Mouse (Mus musculus) testis, adult 2 months (tissue): Measurements from ENCODE around the gene Atat1. TPM values are rescaled to one million over a fixed set of nuclear protein-coding genes. Genes with fewer than 3 reads are reported as not detected.
A peak's percentile ranks its signal among the peaks of the same experiment; 100 is the strongest.

Experiments used
- H3K27ac ChIP-seq: fragments of 200-500 bp; 2 replicates; pipeline ENCODE4 v1.5.1; 2012; ENCODE audit warnings: low read depth, low read length; ENCODE audit not compliant: control insufficient read depth, insufficient read depth
- H3K27me3 ChIP-seq: fragments of 200-500 bp; 2 replicates; pipeline ENCODE4 v1.6.1; 2012; ENCODE audit warnings: mild to moderate bottlenecking, low read length, moderate library complexity; ENCODE audit not compliant: control insufficient read depth, insufficient read depth
- H3K36me3 ChIP-seq: fragments of 200-500 bp; 2 replicates; pipeline ENCODE4 v1.6.1; 2012; ENCODE audit warnings: mild to moderate bottlenecking, low read length; ENCODE audit not compliant: control insufficient read depth, insufficient read depth
- H3K4me1 ChIP-seq: fragments of 200-500 bp; 2 replicates; pipeline ENCODE4 v1.6.1; 2012; ENCODE audit warnings: low read length; ENCODE audit not compliant: control insufficient read depth, insufficient read depth
- H3K4me3 ChIP-seq: fragments of 200-500 bp; 2 replicates; pipeline ENCODE4 v1.5.1; 2012; ENCODE audit warnings: low read depth, mild to moderate bottlenecking, low read length, moderate library complexity, mixed read lengths; ENCODE audit not compliant: control insufficient read depth
- CTCF ChIP-seq: fragments of 200-500 bp; IDR thresholded peaks from 2 replicates; pipeline ENCODE4 v1.5.1; 2012; ENCODE audit warnings: low read depth, mild to moderate bottlenecking, inconsistent platforms, low read length, moderate library complexity; ENCODE audit not compliant: control insufficient read depth, insufficient read depth, insufficient replicate concordance
- POLR2A ChIP-seq: fragments of 200-500 bp; IDR thresholded peaks from 2 replicates; pipeline ENCODE4 v1.6.1; 2012; ENCODE audit warnings: low read depth, mild to moderate bottlenecking, inconsistent platforms, low read length, moderate library complexity; ENCODE audit not compliant: control insufficient read depth
- polyA plus RNA-seq: library from polyadenylated mRNA; depleted of rRNA; stranded (reverse); fragments of >200 nt; gene quantifications from 2 replicates; pipeline ENCODE4 v1.2.3, GENCODE M21; 2012; rRNA removed

Gene Atat1
- polyA plus RNA-seq, 1 experiment = 158 TPM

DNA sequence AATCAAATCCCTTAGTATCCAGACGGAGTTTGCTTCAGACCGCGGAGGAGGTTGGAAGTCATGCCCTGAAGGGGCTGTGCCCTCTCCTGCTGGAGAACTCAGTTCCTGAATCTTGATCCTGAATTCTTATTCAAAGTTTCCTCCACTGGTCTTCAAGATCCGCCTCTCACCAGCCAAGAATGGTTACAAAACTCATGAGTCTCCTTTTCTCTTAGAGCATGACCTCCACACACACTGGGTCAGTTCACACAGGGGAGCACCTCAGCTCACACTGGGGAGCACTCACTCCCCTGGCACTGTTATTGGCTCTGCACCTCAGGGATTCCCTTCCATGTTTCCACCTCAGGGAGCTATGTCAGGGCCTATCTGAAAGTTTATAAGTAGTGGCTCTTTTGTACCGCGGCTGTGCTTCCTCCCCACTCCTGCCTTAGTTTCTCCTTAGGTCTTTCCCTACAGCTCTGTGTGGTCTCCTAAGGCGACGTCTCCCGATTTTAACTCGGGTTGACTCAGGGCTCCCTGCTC is 45.0 kb downstream of the Atat1 start:
- peak overlapping the region; percentile 92 for H3K4me3 ChIP-seq
- H3K36me3 ChIP-seq = no peaks in the 10 kb centered on the region
- H3K27me3 ChIP-seq = peaks cover 9% of the 10 kb centered on the region
- TF ChIP-seq CTCF = no peak
- TF ChIP-seq POLR2A = no peak
- peaks cover 44% of the 10 kb centered on the region for H3K4me1 ChIP-seq
- H3K27ac ChIP-seq = peak overlapping the region; percentile 30; the same call in 1 of the 2 replicates

GRCm38 (mm10) chr17:35861198-35861857 is 48.5 kb downstream of the Atat1 start, which contains the start of gene Nrm:
Gene Nrm (plus strand): TSS chr17:35861318.
- Histone ChIP-seq H3K4me3 (peak within 1 kb of the TSS; percentile 89), H3K27me3 (peaks cover 5% of the 10 kb centered on the region), H3K27ac (peak within 1 kb of the TSS; percentile 84), H3K4me1 (peaks cover 25% of the 10 kb centered on the region), H3K36me3 (peaks cover 2% of the 10 kb centered on the region)
- TF ChIP-seq POLR2A (peak; percentile 69), CTCF (no peak)

DNA sequence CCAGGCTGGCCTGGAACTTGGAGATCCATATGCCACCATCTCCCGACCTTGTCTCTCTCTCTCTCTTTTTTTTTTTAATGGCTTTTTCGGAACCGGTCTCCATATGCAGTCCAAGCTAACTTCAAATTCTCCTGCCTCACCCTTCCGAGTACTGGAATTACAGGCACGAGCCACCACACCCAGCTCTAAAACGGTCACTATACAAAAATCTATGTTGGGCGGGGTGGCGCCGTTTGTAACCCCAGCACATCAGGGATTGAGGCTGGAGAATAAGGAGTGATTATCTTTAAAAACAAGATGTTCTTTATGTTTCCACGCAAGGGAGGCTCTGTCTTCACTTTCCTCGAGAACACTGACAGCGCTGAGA is 49.1 kb downstream of the Atat1 start:
- peaks cover 2% of the 10 kb centered on the region for H3K36me3 ChIP-seq
- H3K27ac ChIP-seq = peak overlapping the region; percentile 84
- no peak for TF ChIP-seq CTCF
- peak overlapping the region; percentile 89 for H3K4me3 ChIP-seq
- H3K4me1 ChIP-seq = peaks cover 20% of the 10 kb centered on the region
- peaks cover under 1% of the 10 kb centered on the region for H3K27me3 ChIP-seq

- peaks cover 3% of the 10 kb centered on the region for H3K36me3 ChIP-seq
These were observed 50.0 kb downstream of the Atat1 start for GRCm38 (mm10) chr17:35859835-35860234.

DNA sequence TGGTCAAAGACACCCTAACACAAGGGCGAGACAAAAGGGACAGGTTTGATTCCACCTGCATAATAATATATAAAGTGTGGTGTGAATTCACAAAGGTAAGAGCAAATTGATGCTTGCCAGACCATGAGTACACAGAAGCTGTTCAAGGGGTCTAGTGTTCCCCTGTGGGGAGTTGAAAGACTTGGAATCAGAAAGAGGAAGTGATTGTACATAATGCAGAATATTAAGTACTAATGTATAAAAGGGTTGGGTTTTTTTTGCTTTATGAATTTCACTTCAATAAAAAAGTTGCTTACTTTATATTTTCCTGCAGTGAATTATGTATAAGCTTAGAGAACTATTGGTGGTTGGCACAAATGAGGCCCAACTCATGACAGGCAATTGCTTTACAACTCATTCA is 50.5 kb downstream of the Atat1 start:
- no peak for TF ChIP-seq POLR2A
- no peak for TF ChIP-seq CTCF
- Histone ChIP-seq H3K36me3 (peaks cover 3% of the 10 kb centered on the region), H3K4me1 (peaks cover 12% of the 10 kb centered on the region), H3K4me3 (no peak overlapping the region; the same call in 1 of the 2 replicates), H3K27ac (no peak overlapping the region), H3K27me3 (no peaks in the 10 kb centered on the region)

More at GRCm38 (mm10) chr17:35859835-35860234, 50.0 kb downstream of the Atat1 start:
- no peak overlapping the region for H3K27ac ChIP-seq
- TF ChIP-seq POLR2A = no peak
- no peak for TF ChIP-seq CTCF
- peak overlapping the region; percentile 59 for H3K4me3 ChIP-seq
- peaks cover 15% of the 10 kb centered on the region for H3K4me1 ChIP-seq
- H3K27me3 ChIP-seq = no peaks in the 10 kb centered on the region

DNA sequence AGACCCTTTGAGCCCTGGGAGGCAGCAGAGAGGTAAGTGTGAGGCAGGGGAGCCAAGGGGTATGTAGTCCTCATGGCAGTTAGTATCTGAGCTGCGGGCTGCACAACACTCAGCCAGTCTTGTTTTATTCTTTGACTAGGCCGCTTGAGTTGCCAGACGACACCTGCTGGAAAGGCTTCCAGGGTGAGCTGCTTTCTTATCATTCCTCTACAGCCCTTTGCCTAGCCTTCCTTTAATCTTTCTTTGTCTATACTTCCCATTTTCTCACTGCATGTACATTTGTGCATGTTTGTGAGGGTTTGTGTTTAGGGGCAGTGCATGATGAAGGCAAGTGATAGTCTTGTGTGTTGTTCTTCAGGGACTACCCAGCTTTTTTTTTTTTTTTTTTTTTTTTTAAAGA is 58.9 kb downstream of the Atat1 start:
- TF ChIP-seq POLR2A (no peak), CTCF (no peak)
- peaks cover 20% of the 10 kb centered on the region for H3K36me3 ChIP-seq

DNA sequence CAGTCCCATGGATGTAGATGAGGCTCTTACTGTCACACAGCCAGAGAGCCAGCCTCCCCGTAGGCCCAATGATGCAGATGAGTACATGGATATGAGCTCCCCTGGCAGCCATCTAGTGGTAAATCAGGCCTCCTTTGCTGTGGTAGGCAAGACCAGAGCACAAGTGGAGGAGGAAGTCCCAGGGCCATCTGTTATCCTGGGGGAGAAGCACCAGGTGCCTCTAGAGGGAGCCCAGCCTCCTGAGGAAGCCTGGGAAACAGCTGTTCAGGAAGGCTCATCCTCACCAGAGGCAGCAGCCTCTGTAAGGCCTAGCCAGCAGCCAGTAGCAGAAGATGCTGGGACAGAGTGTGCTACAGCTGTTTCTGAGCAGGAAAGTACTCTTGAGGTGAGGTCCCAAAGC is 61.8 kb downstream of the Atat1 start:
- H3K36me3 ChIP-seq = peaks cover 18% of the 10 kb centered on the region
- TF ChIP-seq CTCF (no peak), POLR2A (no peak)
- H3K4me1 ChIP-seq = no peaks in the 10 kb centered on the region
- no peaks in the 10 kb centered on the region for H3K27me3 ChIP-seq
- H3K4me3 ChIP-seq = no peak overlapping the region
- no peak overlapping the region for H3K27ac ChIP-seq

More for the DNA sequence above, 58.9 kb downstream of the Atat1 start:
- Histone ChIP-seq H3K4me3 (no peak overlapping the region), H3K4me1 (no peaks in the 10 kb centered on the region), H3K27ac (no peak overlapping the region), H3K27me3 (no peaks in the 10 kb centered on the region)

Other genes with a start within 250 kb of the Atat1 start
- 9.5 and 9.8 TPM in 2 replicates for gene Vars2, start 242.5 kb downstream of the Atat1 start, polyA plus RNA-seq
- 29.4 and 33.7 TPM in 2 replicates for gene Gtf2h4, start 236.3 kb downstream of the Atat1 start, polyA plus RNA-seq
- gene Ddr1, start 205.5 kb downstream of the Atat1 start, polyA plus RNA-seq = 11.9 and 12.6 TPM in 2 replicates
- gene Ier3, start 88.4 kb downstream of the Atat1 start, polyA plus RNA-seq = 1.4 TPM in 2 replicates
- gene Flot1, start 86.8 kb downstream of the Atat1 start, polyA plus RNA-seq = 13.7 and 14.1 TPM in 2 replicates
- 54.0 and 59.4 TPM in 2 replicates for gene Tubb5, start 71.8 kb downstream of the Atat1 start, polyA plus RNA-seq
- gene Mdc1, start 68.6 kb downstream of the Atat1 start, polyA plus RNA-seq = 73.7 and 81.1 TPM in 2 replicates
- 179 and 201 TPM in 2 replicates for gene Nrm, start 48.8 kb downstream of the Atat1 start, polyA plus RNA-seq
- gene Ppp1r18, start 44.5 kb downstream of the Atat1 start, polyA plus RNA-seq = 34.1 and 36.8 TPM in 2 replicates
- 81.3 and 89.0 TPM in 2 replicates for gene Dhx16, start 30.3 kb downstream of the Atat1 start, polyA plus RNA-seq
- 144 and 172 TPM in 2 replicates for gene 2310061I04Rik, start 12.6 kb downstream of the Atat1 start, polyA plus RNA-seq
- gene Mrps18b, start 6.3 kb upstream of the Atat1 start, polyA plus RNA-seq = 81.8 and 83.3 TPM in 2 replicates
- 100 and 104 TPM in 2 replicates for gene Ppp1r10, start 6.4 kb upstream of the Atat1 start, polyA plus RNA-seq
- gene Abcf1, start 59.7 kb upstream of the Atat1 start, polyA plus RNA-seq = 122 and 129 TPM in 2 replicates
- gene Gnl1, start 69.8 kb upstream of the Atat1 start, polyA plus RNA-seq = 109 and 114 TPM in 2 replicates
- gene Prr3, start 70.2 kb upstream of the Atat1 start, polyA plus RNA-seq = 35.7 and 38.2 TPM in 2 replicates
- 0.07 and 0.17 TPM in 2 replicates for gene H2-T24, start 110.5 kb upstream of the Atat1 start, polyA plus RNA-seq
- 2.8 and 4.7 TPM in 2 replicates for gene H2-T23, start 122.8 kb upstream of the Atat1 start, polyA plus RNA-seq
- 1.6 and 2.1 TPM in 2 replicates for gene H2-T22, start 132.7 kb upstream of the Atat1 start, polyA plus RNA-seq
- gene Gm6034, start 132.9 kb upstream of the Atat1 start, polyA plus RNA-seq = not detected in 2 replicates
- 0.22 and 0.29 TPM in 2 replicates for gene Gm11127, start 148.3 kb upstream of the Atat1 start, polyA plus RNA-seq
- not detected in 2 replicates for gene Gm19684, start 211.6 kb upstream of the Atat1 start, polyA plus RNA-seq
- not detected in 2 replicates for gene Gm7030, start 219.3 kb upstream of the Atat1 start, polyA plus RNA-seq